Mouse (Mus musculus): ENCODE measurements around the gene Csn1s2b. TPM values are rescaled to one million over a fixed set of nuclear protein-coding genes. Genes with fewer than 3 reads are reported as not detected.

Gene Csn1s2b
- polyA plus RNA-seq (2012; ENCODE audit: low replicate concordance), result not detected in 2 replicates

DNA sequence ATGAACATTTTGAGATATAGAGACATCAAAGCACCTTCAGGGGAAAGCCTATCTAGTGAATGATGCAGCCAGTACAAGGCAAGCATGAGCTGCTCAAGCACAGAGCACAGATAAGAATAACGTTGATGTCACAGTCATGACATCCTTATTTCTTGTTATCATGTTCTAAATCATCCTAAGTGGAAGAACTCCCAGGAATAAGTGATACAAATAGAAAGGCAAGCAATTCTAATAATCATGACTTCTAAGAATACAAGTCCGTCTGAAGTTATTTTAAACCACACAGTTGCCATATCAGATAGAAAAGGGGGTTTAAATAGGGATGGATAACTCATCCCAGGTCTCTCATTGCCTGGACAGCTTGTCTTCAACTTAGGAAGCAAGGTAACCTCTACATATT lies at the start of gene Csn1s2b:
Gene Csn1s2b, plus strand, starts transcription at position 301 of the 400 bp plus-strand sequence.

DNA sequence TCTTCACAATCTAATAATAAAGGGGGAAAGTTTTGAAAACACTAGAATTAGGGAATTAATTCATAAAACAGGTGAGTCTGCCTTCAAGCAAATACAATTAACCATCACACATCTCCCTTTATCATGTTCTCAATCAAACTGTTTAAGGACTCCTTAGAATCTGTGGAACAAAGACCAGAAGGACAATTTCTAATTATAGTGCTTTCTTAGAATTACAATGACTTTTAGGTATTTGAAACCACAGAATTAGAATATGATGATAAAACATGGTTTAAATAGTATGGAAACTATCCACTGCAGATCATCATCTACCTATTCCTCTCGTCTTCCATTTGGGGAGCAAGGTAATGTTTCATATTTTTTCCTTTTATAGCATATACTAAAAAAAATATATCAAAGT lies 33.6 kb upstream of the Csn1s2b start, which contains the start of gene Csn1s2a:
Gene Csn1s2a, plus strand, starts transcription at position 301 of the 400 bp plus-strand sequence.

GRCm38 (mm10) chr5:87825386-87825785 lies 17.5 kb downstream of the Csn1s2b start, which contains the start of gene Prr27:
TSS of gene Prr27 (plus strand) at chr5:87825686.

Other genes starting within 250 kb of the Csn1s2b start
- gene Sult1d1, start 239.1 kb upstream of the Csn1s2b start, polyA plus RNA-seq (2012; ENCODE audit: low replicate concordance), result not detected in 2 replicates
- gene Sult1e1, start 216.5 kb upstream of the Csn1s2b start, polyA plus RNA-seq (2012; ENCODE audit: low replicate concordance), result not detected in 2 replicates
- not detected in 2 replicates for gene Csn1s1, start 141.9 kb upstream of the Csn1s2b start, polyA plus RNA-seq (2012; ENCODE audit: low replicate concordance)
- not detected in 2 replicates for gene Csn2, start 108.5 kb upstream of the Csn1s2b start, polyA plus RNA-seq (2012; ENCODE audit: low replicate concordance)
- gene Csn1s2a, start 33.5 kb upstream of the Csn1s2b start, polyA plus RNA-seq (2012; ENCODE audit: low replicate concordance), result not detected in 2 replicates
- gene Prr27, start 17.6 kb downstream of the Csn1s2b start, polyA plus RNA-seq (2012; ENCODE audit: low replicate concordance), result not detected in 2 replicates
- not detected in 2 replicates for gene Odam, start 76.9 kb downstream of the Csn1s2b start, polyA plus RNA-seq (2012; ENCODE audit: low replicate concordance)
- not detected in 2 replicates for gene Csn3, start 117.5 kb downstream of the Csn1s2b start, polyA plus RNA-seq (2012; ENCODE audit: low replicate concordance)
- gene 2310003L06Rik, start 161.4 kb downstream of the Csn1s2b start, polyA plus RNA-seq (2012; ENCODE audit: low replicate concordance), result not detected in 2 replicates
- gene Gm28434, start 161.4 kb downstream of the Csn1s2b start, polyA plus RNA-seq (2012; ENCODE audit: low replicate concordance), result not detected in 2 replicates
- gene Cabs1, start 171.4 kb downstream of the Csn1s2b start, polyA plus RNA-seq (2012; ENCODE audit: low replicate concordance), result not detected in 2 replicates
- not detected in 2 replicates for gene Smr3a, start 194.5 kb downstream of the Csn1s2b start, polyA plus RNA-seq (2012; ENCODE audit: low replicate concordance)